Mouse (Mus musculus) olfactory bulb, adult 2 months (tissue): ENCODE results near the gene Pde4b. TPM values are rescaled to one million over a fixed set of nuclear protein-coding genes. Genes with fewer than 3 reads are reported as not detected.

ENCODE experiments used
- H3K27ac ChIP-seq: fragments of 200-500 bp; 2 replicates; pipeline ENCODE4 v1.5.1; 2012; ENCODE audit warnings: low read depth, low read length; ENCODE audit not compliant: insufficient read depth
- H3K4me1 ChIP-seq: fragments of 200-500 bp; 2 replicates; pipeline ENCODE4 v1.6.1; 2012; ENCODE audit warnings: low read length; ENCODE audit not compliant: control insufficient read depth, insufficient read depth
- H3K4me3 ChIP-seq: fragments of 200-500 bp; 2 replicates; pipeline ENCODE4 v1.5.1; 2012; ENCODE audit warnings: mild to moderate bottlenecking, low read depth, low read length, moderate library complexity; ENCODE audit not compliant: insufficient read depth
- CTCF ChIP-seq: fragments of 200-500 bp; IDR thresholded peaks from 2 replicates; pipeline ENCODE4 v1.5.1; 2012; ENCODE audit warnings: low read depth, mild to moderate bottlenecking, low read length, moderate library complexity; ENCODE audit not compliant: insufficient read depth
- POLR2A ChIP-seq: fragments of 200-500 bp; IDR thresholded peaks from 2 replicates; pipeline ENCODE4 v1.6.1; 2012; ENCODE audit warnings: mild to moderate bottlenecking, low read depth, low read length, moderate library complexity; ENCODE audit not compliant: insufficient read depth
- WGBS: fragments of 180-500 bp; shearing (Covaris S2); methylation state at CpG from one replicate; pipeline ENCODE4 v1.1.7; 2018; 5-methylcytosine and 5-hydroxymethylcytosine counted together
- polyA plus RNA-seq: library from polyadenylated mRNA; stranded (reverse); fragments of >200 nt; gene quantifications from 2 replicates; pipeline ENCODE4 v1.2.4, GENCODE M21; 2012; ENCODE audit warnings: low replicate concordance; ENCODE audit not compliant: missing spikeins, insufficient read depth, insufficient read length

Gene Pde4b
- polyA plus RNA-seq, 1 experiment: not detected

DNA sequence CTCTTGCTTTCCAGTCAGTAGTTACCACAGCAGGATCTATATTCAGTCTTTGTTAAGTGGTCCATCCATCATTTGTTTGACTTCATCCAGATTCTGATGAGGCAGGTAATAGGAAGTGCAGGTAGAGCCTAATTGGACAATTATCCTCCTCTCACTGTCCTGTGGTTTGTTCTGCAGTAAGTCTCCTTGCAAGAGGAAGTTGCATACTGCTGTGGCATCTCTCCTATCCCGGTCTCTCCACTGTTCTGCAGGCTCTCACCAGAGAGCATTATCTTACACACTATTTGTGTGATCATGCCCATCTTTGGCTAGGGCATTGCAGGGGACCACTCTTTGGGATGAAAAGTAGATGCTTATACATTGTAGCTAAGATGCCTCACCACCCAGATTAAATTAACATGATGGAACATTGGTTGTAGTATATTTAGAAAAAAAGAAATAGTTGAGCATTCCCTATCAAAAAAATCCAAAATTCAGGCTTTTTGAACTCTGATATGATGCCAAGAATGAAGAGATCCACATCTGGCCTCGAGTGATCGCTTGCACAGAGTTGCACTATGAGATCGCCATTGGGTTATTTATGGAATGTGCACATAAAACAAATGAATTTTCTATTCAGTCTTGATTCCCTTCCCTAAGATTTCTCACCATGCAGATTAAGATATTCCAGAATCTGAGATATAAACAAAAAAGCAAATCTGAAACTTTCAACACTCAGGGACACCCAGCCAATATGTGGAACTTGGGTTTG lies 411.0 kb downstream of the Pde4b start:
- Histone ChIP-seq H3K4me1 (peaks cover 10% of the 10 kb centered on the region), H3K4me3 (no peak overlapping the region), H3K27ac (no peak overlapping the region)
- TF ChIP-seq POLR2A: no peak
- no peak for TF ChIP-seq CTCF
- WGBS: 89% methylated on average over 4 of the region's 4 CpGs

DNA sequence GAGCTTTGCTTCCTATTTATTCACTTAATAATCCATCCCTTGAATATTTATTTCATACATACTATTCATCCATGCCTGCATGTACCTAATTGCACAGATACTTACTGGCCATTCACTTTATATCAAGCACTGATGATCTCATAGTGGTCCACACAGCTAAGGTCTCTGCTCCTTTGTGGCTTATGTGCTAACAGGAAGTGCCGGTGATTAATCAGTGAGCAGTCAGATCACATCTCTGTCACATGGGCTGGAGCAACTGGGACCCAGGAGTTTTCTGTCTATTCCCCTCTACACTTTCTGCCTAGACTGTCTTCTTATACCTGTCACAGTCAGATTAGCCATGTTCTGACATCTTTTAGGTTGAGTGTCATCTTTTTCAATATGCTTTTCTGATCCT lies 411.6 kb downstream of the Pde4b start:
- 93% methylated on average over 1 of the region's 1 CpGs for WGBS
- TF ChIP-seq CTCF (no peak), POLR2A (no peak)
- Histone ChIP-seq H3K4me1 (peaks cover 8% of the 10 kb centered on the region), H3K27ac (no peak overlapping the region), H3K4me3 (no peak overlapping the region)

DNA sequence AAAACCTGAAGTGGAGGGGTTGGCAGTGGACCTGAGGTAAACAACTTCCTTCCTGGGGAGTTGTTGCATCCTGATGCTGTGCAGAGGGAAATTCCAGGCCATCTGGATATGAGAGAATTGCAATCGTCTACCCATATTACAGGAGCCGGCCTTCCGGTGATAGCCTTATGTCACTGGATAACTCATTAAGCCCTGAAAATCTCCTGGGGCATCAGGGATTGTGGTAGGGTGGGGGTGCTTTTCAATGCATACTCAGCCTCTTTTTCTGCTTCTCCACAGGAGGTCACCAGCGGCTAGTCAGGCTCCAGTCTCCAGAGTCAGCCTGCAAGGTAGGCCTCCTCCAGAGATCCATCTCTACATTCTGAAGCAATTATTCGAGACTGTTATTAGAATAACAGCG lies 418.4 kb downstream of the Pde4b start:
- no peaks in the 10 kb centered on the region for H3K4me1 ChIP-seq
- TF ChIP-seq CTCF: no peak
- H3K27ac ChIP-seq: no peak overlapping the region
- WGBS: 67% methylated on average over 6 of the region's 6 CpGs
- H3K4me3 ChIP-seq: no peak overlapping the region

DNA sequence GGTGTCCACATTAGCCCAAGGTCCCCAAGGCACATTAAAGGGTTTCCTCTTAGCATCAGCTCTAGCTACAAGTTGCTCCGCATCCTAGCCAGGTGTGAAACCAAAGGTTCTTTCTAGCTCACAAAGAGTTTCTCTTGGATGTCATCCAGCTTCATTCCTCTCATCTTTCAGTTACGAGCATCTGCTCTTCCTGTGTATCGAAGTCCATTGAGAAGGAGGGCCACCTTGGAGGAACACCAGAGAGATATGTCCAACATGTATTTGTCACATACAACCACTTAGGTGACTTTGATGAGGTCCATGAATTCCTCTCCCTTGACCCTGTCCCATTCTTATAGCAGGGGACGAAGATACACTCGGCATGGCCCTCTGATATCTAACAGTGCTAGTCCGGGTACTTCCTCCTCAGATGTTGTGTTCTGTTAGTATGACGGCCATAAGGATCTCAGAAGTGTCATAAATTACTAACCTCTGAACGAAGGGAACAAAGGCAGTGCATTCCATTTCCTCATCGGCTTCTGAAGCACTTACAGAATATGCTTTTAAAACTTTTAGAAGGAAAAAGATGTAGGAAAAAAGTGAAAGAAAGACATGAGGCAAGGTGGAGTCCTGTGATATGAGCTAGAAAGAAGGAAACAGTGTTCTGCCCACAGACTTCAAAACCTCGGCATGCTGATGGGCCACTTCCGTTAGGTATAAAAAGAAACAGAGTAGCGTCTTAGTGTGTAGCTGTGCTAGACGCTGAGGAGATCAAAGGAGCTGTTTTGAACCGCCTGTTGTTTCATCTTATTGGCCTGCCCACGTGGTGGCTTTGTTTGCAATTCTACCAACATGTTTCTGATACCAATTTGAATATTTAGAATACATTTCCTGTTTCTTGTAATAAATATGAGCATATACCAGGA lies 419.3 kb downstream of the Pde4b start:
- H3K4me1 ChIP-seq: peaks cover 3% of the 10 kb centered on the region
- H3K4me3 ChIP-seq: no peak overlapping the region
- TF ChIP-seq CTCF (no peak), POLR2A (no peak)
- no peak overlapping the region for H3K27ac ChIP-seq
- 67% methylated on average over 15 of the region's 15 CpGs for WGBS

DNA sequence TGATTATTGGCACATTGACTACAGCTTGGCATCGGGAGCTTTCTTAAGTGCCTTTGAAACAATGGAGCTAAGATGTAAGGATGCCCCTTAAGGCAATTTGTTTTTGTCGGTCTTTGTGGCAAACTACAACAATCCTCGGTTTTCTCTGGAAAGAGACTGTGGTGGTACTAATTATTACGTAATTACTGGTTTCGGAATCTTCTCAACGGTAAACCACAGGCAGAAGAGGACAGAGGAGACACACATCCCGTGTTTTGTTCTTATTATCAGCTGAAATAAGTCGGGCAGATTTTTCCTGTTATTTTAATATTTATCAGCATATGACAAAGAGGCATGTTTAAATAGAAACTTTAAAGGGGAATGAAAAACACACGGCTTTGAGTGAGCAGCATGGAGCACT lies 420.0 kb downstream of the Pde4b start:
- WGBS: 22% methylated on average over 9 of the region's 9 CpGs
- Histone ChIP-seq H3K27ac (no peak overlapping the region), H3K4me3 (no peak overlapping the region), H3K4me1 (peaks cover 4% of the 10 kb centered on the region)
- no peak for TF ChIP-seq CTCF
- no peak for TF ChIP-seq POLR2A

DNA sequence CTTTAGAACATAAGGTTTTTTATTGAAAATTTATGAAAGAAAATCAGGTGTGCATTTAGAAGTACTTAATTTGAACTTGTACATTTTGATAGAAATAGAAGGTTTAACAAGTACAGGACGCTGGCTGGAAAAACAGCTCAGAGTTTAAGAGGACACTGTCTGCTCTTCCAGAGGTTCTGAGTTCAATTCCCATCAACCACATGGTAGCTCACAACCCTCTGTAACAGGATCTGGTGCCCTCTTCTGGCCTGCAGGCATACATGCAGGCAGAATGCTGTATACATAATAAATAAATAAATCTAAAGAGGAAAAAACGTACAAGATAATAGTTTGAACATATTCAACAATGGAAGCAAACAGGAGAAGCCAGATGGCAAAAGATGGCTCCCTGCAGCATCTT lies 420.4 kb downstream of the Pde4b start:
- Histone ChIP-seq H3K4me3 (no peak overlapping the region), H3K27ac (no peak overlapping the region), H3K4me1 (peaks cover 4% of the 10 kb centered on the region)
- TF ChIP-seq CTCF (no peak), POLR2A (no peak)
- WGBS: 77% methylated on average over 2 of the region's 2 CpGs

DNA sequence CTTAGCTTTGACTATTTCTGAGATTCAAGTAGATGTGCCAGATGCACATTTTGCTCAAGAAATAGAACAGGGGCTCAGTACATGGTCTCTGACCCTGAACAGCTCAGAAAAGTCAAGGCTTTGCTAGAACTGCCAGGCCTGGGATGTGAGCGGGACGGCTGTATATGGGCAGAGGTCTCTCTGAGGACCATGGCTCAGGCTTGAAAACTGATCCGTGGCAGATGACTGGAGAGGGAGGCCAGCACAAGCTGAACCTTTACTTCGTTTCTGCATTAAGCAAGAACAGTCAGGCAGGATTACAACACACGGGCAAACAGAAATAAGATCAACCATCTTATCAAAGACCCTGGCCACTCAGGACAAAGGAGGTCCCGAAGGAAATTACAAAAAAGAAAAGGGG lies 422.7 kb downstream of the Pde4b start:
- 0 out of 2 replicates have a peak overlapping the region, but pooled peaks have one; percentile 11 for H3K27ac ChIP-seq
- whole genome bisulfite sequencing: 88% methylated on average over 6 of the region's 6 CpGs
- TF ChIP-seq POLR2A (no peak), CTCF (no peak)
- no peak overlapping the region for H3K4me3 ChIP-seq
- peaks cover 4% of the 10 kb centered on the region for H3K4me1 ChIP-seq

DNA sequence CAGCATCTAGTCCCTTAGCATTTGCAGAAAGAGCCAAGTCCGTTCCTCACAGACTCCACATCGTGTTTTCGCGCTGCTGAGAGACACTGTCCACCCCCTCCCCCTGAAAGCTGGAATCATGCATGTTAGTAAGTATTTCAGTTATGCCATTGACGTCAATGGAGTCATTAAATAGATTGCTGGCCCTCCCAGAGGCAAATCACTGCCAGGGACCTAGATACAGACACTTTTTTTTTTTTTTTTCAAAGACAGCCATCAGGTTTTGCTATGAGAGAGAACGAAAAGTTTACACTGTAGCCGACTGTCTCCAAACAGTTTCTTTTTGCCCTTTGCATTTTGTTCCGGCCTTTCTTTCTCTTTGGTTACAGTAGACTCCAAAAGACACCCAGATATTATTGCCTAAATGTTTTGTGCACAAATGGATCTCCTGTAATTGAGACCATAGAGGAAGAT lies 423.6 kb downstream of the Pde4b start:
- WGBS: 32% methylated on average over 8 of the region's 8 CpGs
- TF ChIP-seq POLR2A (no peak), CTCF (no peak)
- Histone ChIP-seq H3K4me3 (no peak overlapping the region), H3K4me1 (peaks cover 4% of the 10 kb centered on the region), H3K27ac (no peak overlapping the region)

DNA sequence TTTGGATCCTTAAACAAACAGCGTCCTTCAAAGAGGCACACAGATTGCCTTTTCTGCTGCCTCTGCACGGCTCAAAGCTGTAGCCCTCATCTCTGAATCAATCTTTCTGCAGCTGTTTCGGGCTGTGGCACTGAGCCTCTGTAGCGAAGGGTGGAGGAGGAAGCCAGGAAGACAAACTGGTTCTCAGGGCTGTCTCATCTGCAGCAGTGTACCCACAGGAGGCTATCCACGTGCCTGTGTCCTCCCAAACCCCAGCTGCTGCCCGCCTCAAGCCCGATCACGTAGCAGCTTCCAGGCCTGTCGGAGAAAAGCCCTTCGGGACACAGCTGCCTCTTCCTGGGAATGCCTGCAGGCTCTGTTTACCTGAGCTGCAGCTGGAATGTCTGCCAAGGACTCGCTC lies 424.2 kb downstream of the Pde4b start:
- 25% methylated on average over 11 of the region's 11 CpGs for whole genome bisulfite sequencing
- peaks cover 4% of the 10 kb centered on the region for H3K4me1 ChIP-seq
- H3K4me3 ChIP-seq: no peak overlapping the region
- H3K27ac ChIP-seq: peak overlapping the region; percentile 35
- TF ChIP-seq CTCF: no peak
- no peak for TF ChIP-seq POLR2A
